Mouse (Mus musculus): Measurements from ENCODE around the gene Gm7579.
"Not testable (repeated sequence)": the region's sequence is repeated elsewhere in the genome, so short reads cannot be mapped to it uniquely, and the experiment has no call there.

Gene Gm7579

GRCm38 (mm10) chr7:142211559-142211958 is at the start of gene Gm7579:
Gm7579 (plus strand) TSS chr7:142211859.
- no peak for DNase-seq (ENCODE audit: low spot score in 2 of 2)

- not testable (repeated sequence) for DNase-seq (ENCODE audit: low spot score in 2 of 2)
Observed at GRCm38 (mm10) chr7:142165639-142166038, 46.0 kb upstream of the Gm7579 start, which contains the start of gene Gm4553. Gm4553 (minus strand) TSS chr7:142165739.

GRCm38 (mm10) chr7:142169836-142170235 is 41.8 kb upstream of the Gm7579 start:
- no peak for DNase-seq (ENCODE audit: low spot score in 2 of 2)

- not testable (repeated sequence) for DNase-seq (ENCODE audit: low spot score in 2 of 2)
Observed at GRCm38 (mm10) chr7:142175905-142176304, 35.8 kb upstream of the Gm7579 start, which contains the start of gene Krtap5-2. Krtap5-2 (minus strand) TSS chr7:142176005.

- no peak for DNase-seq (ENCODE audit: low spot score in 2 of 2)
Observed at GRCm38 (mm10) chr7:142178685-142179084, 33.0 kb upstream of the Gm7579 start.

GRCm38 (mm10) chr7:142181021-142181420 is 30.6 kb upstream of the Gm7579 start:
- no peak for DNase-seq (ENCODE audit: low spot score in 2 of 2)

GRCm38 (mm10) chr7:142188156-142188555 is 23.5 kb upstream of the Gm7579 start:
- DNase-seq (ENCODE audit: low spot score in 2 of 2), result no peak

GRCm38 (mm10) chr7:142190289-142190688 is 21.4 kb upstream of the Gm7579 start, which contains the start of gene Gm10153:
Gm10153 (minus strand) TSS chr7:142190389.
- no peak for DNase-seq (ENCODE audit: low spot score in 2 of 2)

- DNase-seq (ENCODE audit: low spot score in 2 of 2), result no peak
Observed at GRCm38 (mm10) chr7:142198748-142199147, 12.9 kb upstream of the Gm7579 start.

- no peak for DNase-seq (ENCODE audit: low spot score in 2 of 2)
Observed at GRCm38 (mm10) chr7:142201064-142201463, 10.6 kb upstream of the Gm7579 start, which contains the start of gene Krtap5-3. Krtap5-3 (plus strand) TSS chr7:142201364.

- DNase-seq (ENCODE audit: low spot score in 2 of 2), result no peak
Observed at GRCm38 (mm10) chr7:142205488-142205887, 6.2 kb upstream of the Gm7579 start.

GRCm38 (mm10) chr7:142206891-142207290 is 4.8 kb upstream of the Gm7579 start:
- not testable (repeated sequence) for DNase-seq (ENCODE audit: low spot score in 2 of 2)

GRCm38 (mm10) chr7:142212136-142212535 is 477 bp downstream of the Gm7579 start:
- not testable (repeated sequence) for DNase-seq (ENCODE audit: low spot score in 2 of 2)

GRCm38 (mm10) chr7:142224518-142224917 is 12.9 kb downstream of the Gm7579 start:
- no peak for DNase-seq (ENCODE audit: low spot score in 2 of 2)

- not testable (repeated sequence) for DNase-seq (ENCODE audit: low spot score in 2 of 2)
Observed at GRCm38 (mm10) chr7:142229871-142230270, 18.2 kb downstream of the Gm7579 start, which contains the start of gene Krtap5-5. Krtap5-5 (minus strand) TSS chr7:142229971.

GRCm38 (mm10) chr7:142231540-142231939 is 19.9 kb downstream of the Gm7579 start:
- no peak for DNase-seq (ENCODE audit: low spot score in 2 of 2)

- no peak for DNase-seq (ENCODE audit: low spot score in 2 of 2)
Observed at GRCm38 (mm10) chr7:142240978-142241377, 29.3 kb downstream of the Gm7579 start, which contains the start of gene Gm40460. Gm40460 (minus strand) TSS chr7:142241078.

GRCm38 (mm10) chr7:142249824-142250223 is 38.2 kb downstream of the Gm7579 start:
- DNase-seq (ENCODE audit: low spot score in 2 of 2), result peak; percentile 3 to 34

- peak in 1 of 2 experiments; percentile 34 for DNase-seq (ENCODE audit: low spot score in 2 of 2)
Observed at GRCm38 (mm10) chr7:142255517-142255916, 43.9 kb downstream of the Gm7579 start.

GRCm38 (mm10) chr7:142258254-142258653 is 46.6 kb downstream of the Gm7579 start, which contains the start of gene Gm2431:
Gm2431 (minus strand) TSS chr7:142258354.
- DNase-seq (ENCODE audit: low spot score in 2 of 2), result not testable (repeated sequence)

Measured in frontal cortex, postnatal 25 days (tissue).